Mouse (Mus musculus): ENCODE results near the gene Gm813.

- TF ChIP-seq CTCF (IDR thresholded peaks at IDR 0.05; ENCODE audit: borderline replicate concordance, control insufficient read depth, extremely low read depth, insufficient read depth, low read length, poor library complexity) = no peak
- no peak for TF ChIP-seq POLR2A (IDR thresholded peaks at IDR 0.05; ENCODE audit: control insufficient read depth, extremely low read depth, insufficient read depth, low read length, poor library complexity)
These were observed 7.2 kb upstream of the Gm813 start for GRCm38 (mm10) chr16:58623944-58624343.

Data from thymus, adult 2 months (tissue).